Mouse (Mus musculus): ENCODE data around the gene E030025P04Rik.

- TF ChIP-seq CTCF (IDR thresholded peaks at IDR 0.05) (no peak), EP300 (IDR thresholded peaks at IDR 0.05) (no peak)
These were observed 36.5 kb downstream of the E030025P04Rik start for GRCm38 (mm10) chr11:109107518-109108205.

Data from lung, postnatal 0 days (tissue).